Mouse (Mus musculus): ENCODE results near the gene Snf8.

The Snf8 gene

DNA sequence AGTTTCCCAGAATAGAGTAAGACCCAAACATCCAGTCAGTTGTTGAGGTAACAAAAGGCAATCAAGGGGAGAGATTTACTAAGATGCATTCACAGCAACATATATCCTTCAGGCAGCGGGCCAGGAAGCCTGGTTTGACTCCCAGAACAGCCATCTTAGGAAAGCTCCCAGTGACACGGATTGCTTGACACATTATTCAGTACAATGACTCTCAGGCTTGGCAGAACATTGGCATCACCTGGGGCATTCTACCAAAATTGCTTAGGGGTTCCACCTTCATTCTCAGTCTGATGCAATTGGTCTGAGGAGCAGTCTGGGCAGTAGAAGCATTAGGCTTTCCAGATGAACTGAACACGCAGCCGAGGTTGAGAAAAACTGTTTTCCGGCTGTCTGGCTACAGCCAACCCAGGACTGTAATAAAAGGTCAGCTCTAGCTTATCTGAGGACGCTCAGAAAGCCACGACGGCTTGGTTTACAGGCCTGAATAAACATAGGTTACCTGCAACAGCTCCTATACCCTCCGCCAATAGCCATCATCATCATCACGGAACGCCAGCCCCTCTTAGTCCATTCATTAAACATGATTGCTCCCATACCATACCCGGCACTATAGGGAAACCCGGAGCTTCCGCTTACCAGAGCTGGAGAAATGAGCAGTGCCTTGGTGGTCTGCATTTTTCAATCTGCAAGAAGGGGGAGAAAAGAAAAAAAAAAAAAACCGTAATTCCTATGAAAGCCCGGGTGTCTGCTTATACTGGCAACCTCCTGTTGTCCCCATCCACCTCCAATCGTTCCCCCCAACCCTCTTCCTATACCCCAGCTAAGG, 39.9 kb downstream of the Snf8 start:
- no peak for DNase-seq (ENCODE audit: low read depth)

DNA sequence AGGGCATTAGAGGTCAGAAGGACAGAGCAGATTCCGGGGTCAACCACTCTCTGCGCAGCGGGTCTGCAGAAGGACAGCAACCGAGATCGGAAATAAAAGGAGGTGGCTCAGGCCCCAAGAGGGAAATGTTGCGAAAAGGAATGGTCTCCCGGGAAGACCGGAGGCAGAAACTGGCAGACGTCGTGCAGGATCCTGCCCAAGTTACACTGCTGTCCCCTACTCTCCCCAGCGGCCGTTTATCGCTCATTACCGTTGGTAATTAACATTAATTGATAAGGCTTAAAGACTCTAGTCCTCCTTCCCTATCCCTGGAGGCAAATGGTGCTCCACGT, 40.5 kb downstream of the Snf8 start:
- no peak for DNase-seq (ENCODE audit: low read depth)

DNA sequence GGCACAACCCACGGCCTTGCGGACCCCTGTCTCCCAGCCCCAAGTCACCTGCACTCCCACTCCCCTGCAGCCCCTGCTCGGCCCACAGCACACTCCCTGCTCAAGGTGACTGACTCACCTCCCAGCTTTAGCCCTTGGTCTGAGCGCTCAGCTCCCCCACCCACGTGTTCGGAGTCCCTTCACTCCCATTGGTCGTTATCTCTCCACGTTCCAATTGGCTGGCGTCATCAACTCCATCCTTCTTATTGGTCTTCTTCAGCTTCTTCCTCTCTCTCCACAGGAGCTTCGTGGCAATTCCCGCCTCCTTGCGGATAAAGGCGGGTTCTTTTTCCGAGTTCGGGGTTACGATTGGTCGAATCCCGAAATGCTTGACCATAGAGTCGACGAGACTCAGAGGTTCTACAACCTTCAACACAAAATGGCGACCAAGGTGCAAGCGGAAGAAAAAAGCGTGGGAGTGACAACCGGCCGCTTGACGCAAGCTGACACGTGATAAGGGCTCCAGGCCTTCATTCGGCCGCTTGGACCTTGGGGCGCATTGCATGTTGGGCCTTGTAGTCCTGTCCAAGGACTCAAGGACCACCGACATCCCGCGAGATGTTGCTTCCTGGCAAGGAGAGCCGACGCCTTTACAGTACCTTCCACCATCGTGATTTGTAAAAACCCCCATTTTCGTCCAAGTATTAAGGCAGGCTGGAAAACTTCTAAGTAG, 41.0 kb downstream of the Snf8 start, which contains the start of gene Atp5g1:
Gene Atp5g1 (minus strand): TSS at position 162 of the 712 bp plus-strand sequence.
- DNase-seq (ENCODE audit: low read depth): peak; percentile 98

DNA sequence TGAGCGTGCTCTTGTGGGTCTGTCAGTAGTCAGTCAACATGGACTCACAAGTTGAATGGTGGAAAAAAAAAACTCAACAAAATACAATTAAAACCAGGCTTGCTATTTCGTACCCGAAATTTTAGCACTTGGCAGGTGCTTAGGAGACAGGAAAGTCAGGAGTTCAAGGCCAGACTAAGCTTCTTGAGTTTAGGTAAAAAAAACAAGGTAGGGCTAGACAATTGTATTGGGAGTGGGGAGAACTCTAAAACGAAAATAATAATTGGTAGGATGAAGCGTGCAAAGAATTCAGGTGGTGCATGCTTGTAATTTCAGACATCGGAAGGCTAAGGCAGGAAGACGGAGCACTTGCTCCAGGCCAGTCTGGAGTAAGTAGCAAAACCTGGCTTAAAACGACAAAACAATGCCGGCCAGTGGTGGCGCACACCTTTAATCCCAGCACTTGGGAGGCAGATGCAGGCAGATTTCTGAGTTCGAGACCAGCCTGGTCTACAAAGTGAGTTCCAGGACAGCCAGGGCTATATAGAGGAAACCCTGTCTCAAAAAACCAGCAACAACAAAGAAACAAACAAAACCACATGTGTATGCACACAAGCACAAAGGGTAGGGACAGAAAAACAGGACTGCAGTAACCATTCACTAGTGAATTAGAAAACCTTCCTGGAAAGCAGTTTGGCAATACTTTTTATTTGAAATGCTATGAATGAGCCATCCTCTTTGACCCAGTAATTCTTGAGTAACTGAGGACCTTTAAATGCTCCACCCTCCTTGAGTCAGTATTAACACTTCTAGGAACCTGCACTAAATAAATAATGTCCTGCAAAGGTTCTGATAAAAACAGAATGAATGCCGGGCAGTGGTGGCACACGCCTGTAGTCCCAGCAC, 41.8 kb downstream of the Snf8 start:
- no peak for DNase-seq (ENCODE audit: low read depth)

DNA sequence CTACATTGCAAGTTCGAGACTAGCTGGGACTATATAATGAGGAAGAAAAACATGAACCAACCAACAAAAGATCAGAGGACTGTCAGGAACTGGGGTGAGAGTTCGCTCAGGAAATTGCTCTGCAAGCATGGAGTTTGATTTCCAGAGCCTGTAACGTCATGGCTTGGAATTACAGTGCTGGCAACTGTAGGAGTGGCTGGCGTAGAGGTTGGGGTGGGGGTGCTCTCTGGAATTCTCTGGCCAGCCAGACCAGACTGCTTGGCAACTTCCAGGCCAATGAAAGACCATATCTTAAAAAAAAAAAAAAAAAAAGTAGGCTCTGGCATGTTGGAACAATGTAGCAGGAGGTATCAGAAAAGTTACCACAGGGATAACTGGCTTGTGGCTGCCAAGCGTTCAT, 46.1 kb downstream of the Snf8 start:
- no peak for DNase-seq (ENCODE audit: low read depth)

DNA sequence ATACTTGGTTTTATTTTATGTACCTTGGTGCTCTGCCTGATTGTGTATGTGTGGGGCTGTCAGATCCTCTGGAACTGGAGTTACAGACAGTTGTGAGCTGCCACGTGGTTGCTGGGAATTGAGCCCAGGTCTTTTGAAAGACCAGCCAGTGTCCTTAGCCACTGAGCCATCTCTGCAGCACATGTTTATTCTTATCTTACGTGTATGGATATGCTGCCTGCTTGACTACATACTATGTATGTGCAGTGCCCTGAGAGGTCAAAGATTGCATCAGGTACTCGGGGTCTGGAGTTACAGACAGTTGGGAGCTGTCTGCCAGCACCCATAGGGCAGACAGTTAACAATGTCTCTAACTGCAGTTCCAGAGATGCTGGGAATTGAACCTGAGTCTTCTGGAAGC, 48.0 kb downstream of the Snf8 start:
- DNase-seq (ENCODE audit: low read depth): no peak

DNA sequence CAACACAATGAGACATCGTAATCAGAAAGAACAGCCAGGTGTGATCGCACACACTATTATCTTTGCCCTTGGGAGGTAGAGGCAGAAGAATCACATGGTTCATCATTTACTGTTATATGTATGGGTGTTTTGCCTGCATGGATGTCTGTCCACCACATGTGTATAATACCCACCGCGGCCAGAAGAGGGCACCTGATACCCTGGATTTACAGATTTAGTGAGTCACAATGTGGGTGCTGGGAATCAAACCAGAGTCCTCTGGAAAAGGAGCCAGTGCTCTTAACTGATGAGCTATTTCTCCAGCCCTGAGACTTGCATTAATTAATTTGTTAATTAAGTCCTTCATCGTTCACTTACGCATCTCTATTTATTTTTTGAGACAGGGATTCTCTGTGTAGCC, 53.3 kb downstream of the Snf8 start:
- no peak for DNase-seq (ENCODE audit: low read depth)

DNA sequence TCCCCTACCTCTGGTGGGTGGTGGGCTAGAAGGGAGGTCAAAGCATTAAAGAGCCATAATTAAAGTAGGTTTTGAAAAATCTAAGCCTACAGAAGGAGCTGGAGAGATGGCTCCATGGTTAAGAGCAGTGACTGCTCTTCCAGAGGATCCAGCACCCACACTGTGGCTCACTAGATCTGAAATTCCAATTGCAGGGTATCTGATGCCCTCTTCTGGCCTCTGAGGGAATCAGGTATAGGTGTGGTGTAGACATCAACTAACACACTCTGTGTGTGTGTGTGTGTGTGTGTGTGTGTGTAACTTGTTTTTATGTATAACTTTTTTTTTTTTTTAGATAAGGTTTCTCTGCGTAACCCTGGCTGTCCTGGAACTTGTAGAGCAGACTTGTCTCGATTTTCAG, 56.4 kb downstream of the Snf8 start:
- DNase-seq (ENCODE audit: low read depth): no peak

DNA sequence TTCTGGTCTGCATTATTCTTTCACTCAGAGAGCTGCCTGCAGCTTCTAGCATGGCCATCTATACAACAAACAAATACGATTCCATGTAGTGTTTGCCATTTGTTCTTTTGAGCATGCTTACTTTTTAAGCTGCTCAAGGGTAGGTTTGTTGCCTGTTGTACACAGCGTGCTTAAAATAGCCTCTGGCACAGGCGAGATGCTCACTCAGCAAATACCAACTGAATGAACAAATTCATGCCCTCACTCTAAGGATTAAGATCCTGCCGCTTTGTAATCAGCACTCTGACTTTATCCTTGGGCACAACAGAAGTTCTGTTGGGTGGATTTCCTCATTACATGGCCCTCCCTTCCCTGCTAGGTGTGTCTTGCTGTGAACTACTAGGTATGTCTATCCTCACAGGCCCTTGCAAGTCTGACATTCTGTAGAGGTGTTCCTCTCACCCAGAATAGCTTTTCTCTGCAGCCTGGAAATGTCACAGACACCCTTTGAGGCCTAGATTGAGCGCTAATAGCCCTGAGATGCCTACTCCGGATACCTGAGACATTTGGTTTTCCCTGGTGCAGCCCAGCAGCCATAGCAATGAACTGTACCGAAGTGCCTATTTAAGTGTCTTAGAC, 58.1 kb downstream of the Snf8 start:
- no peak for DNase-seq (ENCODE audit: low read depth)

DNA sequence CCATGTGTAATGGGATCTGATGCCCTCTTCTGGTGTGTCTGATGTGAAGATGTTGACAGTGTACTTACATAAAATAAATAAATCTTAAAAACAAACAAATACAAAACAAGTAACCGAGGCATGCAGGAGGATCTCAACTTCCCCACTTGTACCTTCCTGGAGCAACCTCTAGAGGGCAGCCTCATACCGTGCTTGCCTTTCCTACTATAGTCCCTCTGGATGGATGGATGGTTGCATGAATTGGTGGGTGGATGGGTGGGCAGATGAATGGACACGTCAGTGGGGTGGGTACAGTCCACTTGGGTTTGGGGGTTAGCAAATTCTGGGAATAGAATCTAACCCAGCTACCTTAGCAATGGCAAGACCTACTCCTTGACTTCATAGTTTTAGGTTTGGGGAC, 58.7 kb downstream of the Snf8 start:
- DNase-seq (ENCODE audit: low read depth): no peak
